Mouse (Mus musculus): ENCODE measurements around the gene 4932414N04Rik. TPM values are rescaled to one million over a fixed set of nuclear protein-coding genes. Genes with fewer than 3 reads are reported as not detected.
"Not testable (repeated sequence)": the region's sequence is repeated elsewhere in the genome, so short reads cannot be mapped to it uniquely, and the experiment has no call there.

4932414N04Rik gene
- total RNA-seq (2021), result under 1 TPM in 1 of 2 experiments, not detected in 1; 0.35 TPM

- DNase-seq (ENCODE audit: low spot score in 2 of 2); intact Hi-C loops (cut with DNase I): not testable (repeated sequence)
These were observed at the start of gene 4932414N04Rik for GRCm38 (mm10) chr2:68656186-68656585. 4932414N04Rik (plus strand) TSS chr2:68656486.

GRCm38 (mm10) chr2:68732216-68732615 lies 75.9 kb downstream of the 4932414N04Rik start:
- no peak for DNase-seq (ENCODE audit: low spot score in 2 of 2)
- intact Hi-C loops (cut with DNase I), result no loop called here

- no peak for DNase-seq (ENCODE audit: low spot score in 2 of 2)
- intact Hi-C loops (cut with DNase I), result no loop called here
These were observed 83.8 kb downstream of the 4932414N04Rik start for GRCm38 (mm10) chr2:68739772-68740739.

GRCm38 (mm10) chr2:68744599-68744998 lies 88.3 kb downstream of the 4932414N04Rik start:
- no peak for DNase-seq (ENCODE audit: low spot score in 2 of 2)
- intact Hi-C loops (cut with DNase I), result no loop called here

GRCm38 (mm10) chr2:68756179-68756578 lies 99.9 kb downstream of the 4932414N04Rik start:
- intact Hi-C loops (cut with DNase I), result loop anchor here (2.0 kb wide), 1 partner anchor 391 kb away; no protein-coding TSS in a partner anchor
- DNase-seq (ENCODE audit: low spot score in 2 of 2), result no peak

GRCm38 (mm10) chr2:68756793-68757192 lies 100.5 kb downstream of the 4932414N04Rik start:
- DNase-seq (ENCODE audit: low spot score in 2 of 2), result peak; percentile 39 to 40
- intact Hi-C loops (cut with DNase I), result loop anchor here (1.0 to 2.0 kb wide), 2 partner anchors 193 to 392 kb away; no protein-coding TSS in a partner anchor

- DNase-seq (ENCODE audit: low spot score in 2 of 2), result no peak
- intact Hi-C loops (cut with DNase I), result no loop called here
These were observed 109.1 kb downstream of the 4932414N04Rik start for GRCm38 (mm10) chr2:68765371-68765770.

- intact Hi-C loops (cut with DNase I), result no loop called here
- DNase-seq (ENCODE audit: low spot score in 2 of 2), result no peak
These were observed 111.1 kb downstream of the 4932414N04Rik start for GRCm38 (mm10) chr2:68767186-68767890.

GRCm38 (mm10) chr2:68782268-68783132 lies 126.2 kb downstream of the 4932414N04Rik start:
- peak; percentile 13 to 26 for DNase-seq (ENCODE audit: low spot score in 2 of 2)
- intact Hi-C loops (cut with DNase I), result loop anchor here (5.0 to 10.0 kb wide), 2 partner anchors 282 to 645 kb away; no protein-coding TSS in a partner anchor

GRCm38 (mm10) chr2:68783664-68784063 lies 127.4 kb downstream of the 4932414N04Rik start:
- not testable (repeated sequence) for DNase-seq (ENCODE audit: low spot score in 2 of 2)
- intact Hi-C loops (cut with DNase I), result loop anchor here (5.0 to 10.0 kb wide), 2 partner anchors 281 to 644 kb away; no protein-coding TSS in a partner anchor

GRCm38 (mm10) chr2:68784710-68785427 lies 128.6 kb downstream of the 4932414N04Rik start:
- intact Hi-C loops (cut with DNase I), result loop anchor here (1.0 to 10.0 kb wide), 3 partner anchors 280 to 642 kb away; no protein-coding TSS in a partner anchor
- peak; percentile 73 to 81 for DNase-seq (ENCODE audit: low spot score in 2 of 2)

GRCm38 (mm10) chr2:68787161-68787675 lies 130.9 kb downstream of the 4932414N04Rik start:
- intact Hi-C loops (cut with DNase I), result loop anchor here (10.0 kb wide), 1 partner anchor 278 kb away; no protein-coding TSS in a partner anchor
- DNase-seq (ENCODE audit: low spot score in 2 of 2), result no peak

GRCm38 (mm10) chr2:68792296-68792695 lies 136.0 kb downstream of the 4932414N04Rik start:
- intact Hi-C loops (cut with DNase I), result no loop called here

GRCm38 (mm10) chr2:68793472-68793871 lies 137.2 kb downstream of the 4932414N04Rik start:
- DNase-seq (ENCODE audit: low spot score in 2 of 2), result no peak
- intact Hi-C loops (cut with DNase I), result no loop called here

More at GRCm38 (mm10) chr2:68792296-68792695, 136.0 kb downstream of the 4932414N04Rik start:
- no peak for DNase-seq (ENCODE audit: low spot score in 2 of 2)

- intact Hi-C loops (cut with DNase I), result no loop called here
- DNase-seq (ENCODE audit: low spot score in 2 of 2), result no peak
These were observed 137.9 kb downstream of the 4932414N04Rik start for GRCm38 (mm10) chr2:68794181-68794580.

GRCm38 (mm10) chr2:68794616-68795015 lies 138.3 kb downstream of the 4932414N04Rik start:
- DNase-seq (ENCODE audit: low spot score in 2 of 2), result no peak
- intact Hi-C loops (cut with DNase I), result no loop called here

- intact Hi-C loops (cut with DNase I), result no loop called here
- DNase-seq (ENCODE audit: low spot score in 2 of 2), result no peak
These were observed 139.9 kb downstream of the 4932414N04Rik start for GRCm38 (mm10) chr2:68796011-68796775.

All from left cerebral cortex, postnatal 36 days (tissue).